In genomic region chr2:5012491-5013324, GRCm38 (mm10) we compare ENCODE assay signal across 8 mouse cellular contexts. TPM values are rescaled to one million over a fixed set of nuclear protein-coding genes. Genes with fewer than 3 reads are reported as not detected.
A peak's percentile ranks its signal among the peaks of the same experiment; 100 is the strongest.
DNase-seq lines count a peak whose midpoint lies in the region; ATAC-seq and TF ChIP-seq lines count a peak whose summit lies in the region.

Mcm10 (minus strand) TSS chr2:5012791.

- no peak for TF ChIP-seq CTCF in heart, adult 2 months (IDR thresholded peaks at IDR 0.05)

- H3K9me3 ChIP-seq in embryonic facial prominence, embryonic 14.5 days (ENCODE audit: control insufficient read depth, low read length): no peaks in the 10 kb centered on the region
- H3K9me3 ChIP-seq in limb, embryonic 13.5 days: no peaks in the 10 kb centered on the region
- no peaks in the 10 kb centered on the region for H3K9me3 ChIP-seq in midbrain, embryonic 16.5 days (replicated peaks; ENCODE audit: control insufficient read depth, low read length, poor library complexity, severe bottlenecking)

- peak; percentile 98 for DNase-seq in 3T3-L1 (ENCODE audit: low read depth, low spot score)
- peak; percentile 74 to 79 for DNase-seq in adrenal gland, postnatal 4 days (ENCODE audit: low spot score in 2 of 2)
- DNase-seq in embryonic facial prominence, embryonic 14.5 days (ENCODE audit: low spot score): peak; percentile 99
- peak; percentile 91 to 92 for DNase-seq in heart, adult 2 months
- DNase-seq in kidney, adult 8-10 months: peak; percentile 94
- peak; percentile 86 to 94 for DNase-seq in spleen, postnatal 10 days (ENCODE audit: low spot score in 2 of 2)

- H3K4me3 ChIP-seq in embryonic facial prominence, embryonic 14.5 days (ENCODE audit: low read depth, low read length): peak within 1 kb of the TSS; percentile 65
- H3K4me3 ChIP-seq in heart, adult 2 months: peak within 1 kb of the TSS; percentile 51
- peak within 1 kb of the TSS; percentile 73 for H3K4me3 ChIP-seq in limb, embryonic 13.5 days
- peak within 1 kb of the TSS; percentile 60 for H3K4me3 ChIP-seq in midbrain, embryonic 16.5 days (ENCODE audit: low read depth, low read length)

- H3K9ac ChIP-seq in embryonic facial prominence, embryonic 14.5 days (ENCODE audit: low read depth, low read length): peak within 1 kb of the TSS; percentile 67
- no peak within 1 kb of the TSS for H3K9ac ChIP-seq in heart, adult 2 months (ENCODE audit: low read depth, low read length)
- H3K9ac ChIP-seq in limb, embryonic 13.5 days: peak within 1 kb of the TSS; percentile 70
- 0 out of 2 replicates have a peak within 1 kb of the TSS, but pooled peaks have one; percentile 30 for H3K9ac ChIP-seq in midbrain, embryonic 16.5 days (ENCODE audit: low read depth, low read length)

- H3K36me3 ChIP-seq in embryonic facial prominence, embryonic 14.5 days (ENCODE audit: control insufficient read depth, insufficient read depth, low read length): peaks cover 16% of the 10 kb centered on the region
- H3K36me3 ChIP-seq in heart, adult 2 months (ENCODE audit: control insufficient read depth, insufficient read depth, low read length): no peaks in the 10 kb centered on the region
- H3K36me3 ChIP-seq in limb, embryonic 13.5 days: peaks cover 21% of the 10 kb centered on the region
- H3K36me3 ChIP-seq in midbrain, embryonic 16.5 days (ENCODE audit: control insufficient read depth, insufficient read depth, low read length): no peaks in the 10 kb centered on the region

- peak within 1 kb of the TSS; percentile 59 for H3K4me2 ChIP-seq in embryonic facial prominence, embryonic 14.5 days (ENCODE audit: low read depth, low read length)
- H3K4me2 ChIP-seq in limb, embryonic 13.5 days (replicated peaks): peak within 1 kb of the TSS; percentile 69
- peak within 1 kb of the TSS; percentile 98 for H3K4me2 ChIP-seq in midbrain, embryonic 16.5 days (ENCODE audit: low read length)

- H3K27me3 ChIP-seq in embryonic facial prominence, embryonic 14.5 days (replicated peaks; ENCODE audit: control insufficient read depth, insufficient read depth, low read length): no peaks in the 10 kb centered on the region
- no peaks in the 10 kb centered on the region for H3K27me3 ChIP-seq in heart, adult 2 months (ENCODE audit: control insufficient read depth, insufficient read depth, low read length)
- no peaks in the 10 kb centered on the region for H3K27me3 ChIP-seq in limb, embryonic 13.5 days
- no peaks in the 10 kb centered on the region for H3K27me3 ChIP-seq in midbrain, embryonic 16.5 days (ENCODE audit: control insufficient read depth, insufficient read depth, low read depth, low read length)

- ATAC-seq in embryonic facial prominence, embryonic 14.5 days (ENCODE audit: low read depth): peak; percentile 100
- ATAC-seq in limb, embryonic 13.5 days (ENCODE audit: low FRiP score, low read depth): peak; percentile 100
- peak; percentile 100 for ATAC-seq in midbrain, embryonic 16.5 days

- H3K79me2 ChIP-seq in heart, adult 2 months (replicated peaks; ENCODE audit: control insufficient read depth, insufficient read depth, low read length): no peaks in the 10 kb centered on the region

- TF ChIP-seq POLR2A in heart, adult 2 months (IDR thresholded peaks at IDR 0.05; ENCODE audit: insufficient read depth, low read depth, low read length): no peak

- TF ChIP-seq EP300 in heart, adult 2 months (IDR thresholded peaks at IDR 0.05; ENCODE audit: insufficient read depth, low read depth, low read length): no peak

- peak within 1 kb of the TSS; percentile 53; the same call in 1 of the 2 replicates for H3K27ac ChIP-seq in embryonic facial prominence, embryonic 14.5 days (replicated peaks; ENCODE audit: low read depth, low read length)
- H3K27ac ChIP-seq in heart, adult 2 months: no peak within 1 kb of the TSS
- no peak within 1 kb of the TSS for H3K27ac ChIP-seq in limb, embryonic 13.5 days
- H3K27ac ChIP-seq in midbrain, embryonic 16.5 days (ENCODE audit: low read length): no peak within 1 kb of the TSS

- 3% methylated on average over 32 of the region's 32 CpGs for whole genome bisulfite sequencing in embryonic facial prominence, embryonic 14.5 days
- WGBS in heart, adult 2 months: 3% methylated on average over 32 of the region's 32 CpGs
- WGBS in limb, embryonic 13.5 days: 4% methylated on average over 32 of the region's 32 CpGs
- WGBS in midbrain, embryonic 16.5 days: 4% methylated on average over 32 of the region's 32 CpGs

- intact Hi-C loops in heart, adult 2 months (cut with DNase I): loop anchor here (5.0 kb wide), 1 partner anchor 95 kb away; the partner anchor contains the start of gene Phyh

- peaks cover 8% of the 10 kb centered on the region; the same call in 1 of the 2 replicates for H3K4me1 ChIP-seq in embryonic facial prominence, embryonic 14.5 days (ENCODE audit: control insufficient read depth, insufficient read depth, low read length)
- H3K4me1 ChIP-seq in heart, adult 2 months (ENCODE audit: control insufficient read depth, insufficient read depth, low read length): no peaks in the 10 kb centered on the region
- peaks cover 10% of the 10 kb centered on the region for H3K4me1 ChIP-seq in limb, embryonic 13.5 days
- H3K4me1 ChIP-seq in midbrain, embryonic 16.5 days (ENCODE audit: control insufficient read depth, insufficient read depth, low read length): peaks cover 5% of the 10 kb centered on the region

RNA-seq across cellular contexts. Expression of gene Mcm10, which starts in this region (rescaled TPM):
- total RNA-seq in adrenal gland, postnatal 4 days (2021): 10 to 100 TPM; 15.8 to 17.6 TPM
- polyA plus RNA-seq in embryonic facial prominence, embryonic 14.5 days (2014; fragmentation: Nextera tagmentation; extraction: Ambion mirVana): 23.3 and 23.8 TPM in 2 replicates
- total RNA-seq in heart, adult 2 months (2021): under 1 TPM; 0.31 to 0.39 TPM
- polyA plus RNA-seq in heart, adult 2 months (2012; rRNA removed): 0.14 and 0.85 TPM in 2 replicates
- polyA plus RNA-seq in limb, embryonic 13.5 days (2015; fragmentation: Nextera tagmentation; extraction: Ambion mirVana): 27.7 and 29.2 TPM in 2 replicates
- polyA plus RNA-seq in midbrain, embryonic 16.5 days (2015; fragmentation: Nextera tagmentation; extraction: Ambion mirVana): 3.0 and 3.4 TPM in 2 replicates

Comparison
In these comparisons a context has a peak if more than half of its experiments do, and no peak if none do; other contexts are left out.
1. RNA of gene Mcm10 (total RNA-seq): 15.8 to 17.6 TPM in adrenal gland, postnatal 4 days; 0.31 to 0.39 TPM in heart, adult 2 months; every median in the first group is over 10 times any median in the second.
2. Peak in DNase-seq and H3K4me3 ChIP-seq in heart, adult 2 months; RNA of the gene not detected or under 1 TPM.
3. Peak in every context shown above with its lines, with median percentiles within 50 percentile points of each other: DNase-seq, ATAC-seq, H3K4me2 ChIP-seq and H3K4me3 ChIP-seq.